Mouse (Mus musculus): ENCODE data around the gene Nudcd2.
A peak's percentile ranks its signal among the peaks of the same experiment; 100 is the strongest.

The Nudcd2 gene

DNA sequence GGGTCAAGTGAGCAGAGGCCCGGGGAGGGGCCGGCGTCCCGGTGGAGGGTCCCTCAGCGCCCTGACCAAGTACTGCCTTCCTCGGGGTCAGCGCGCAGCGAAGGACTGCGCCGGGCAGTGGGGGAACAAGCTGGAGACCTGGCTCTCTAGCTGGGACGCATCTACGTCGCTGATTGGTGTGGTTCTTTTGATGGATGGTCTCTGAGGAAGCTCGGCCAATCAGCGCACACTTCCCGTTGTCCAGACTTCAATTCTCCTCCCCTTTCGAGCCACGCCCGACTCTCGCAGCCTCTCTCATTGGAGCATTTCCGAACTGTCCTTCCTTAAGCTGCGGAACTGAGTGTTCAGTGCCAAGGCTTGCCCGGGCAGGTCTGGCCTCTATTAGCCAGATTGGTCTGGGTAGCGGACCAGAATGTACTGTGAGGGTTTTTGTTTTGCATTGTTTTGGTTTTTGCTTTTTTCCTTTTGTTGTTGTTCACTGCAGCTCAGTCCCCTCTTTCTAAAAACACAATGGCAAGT lies 21.7 kb downstream of the Nudcd2 start, which contains the start of gene Ccng1:
Gene Ccng1 (minus strand): TSS at position 203 of the 519 bp plus-strand sequence.
- DNase-seq (ENCODE audit: low read depth, low spot score), result peak; percentile 95

DNA sequence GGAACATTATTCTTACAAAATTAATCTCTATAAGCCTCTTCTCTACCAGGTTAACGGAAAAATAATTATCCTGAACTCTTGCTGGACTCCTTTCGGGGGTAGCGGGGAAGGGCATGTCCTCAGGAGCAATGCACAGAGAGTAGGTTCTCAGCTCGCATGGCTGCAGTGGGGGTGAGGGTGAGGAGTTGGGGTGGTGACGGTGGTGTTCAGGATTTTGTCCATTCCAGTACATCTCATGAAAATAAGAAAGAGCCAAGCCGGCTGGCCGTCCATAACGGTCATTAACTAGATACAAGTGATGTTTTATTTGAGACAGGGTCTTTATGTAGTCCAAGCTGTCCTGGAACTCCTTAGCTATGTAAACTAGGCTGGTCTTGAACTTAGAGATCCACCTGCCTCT lies 22.5 kb downstream of the Nudcd2 start:
- no peak for DNase-seq (ENCODE audit: low read depth, low spot score)

DNA sequence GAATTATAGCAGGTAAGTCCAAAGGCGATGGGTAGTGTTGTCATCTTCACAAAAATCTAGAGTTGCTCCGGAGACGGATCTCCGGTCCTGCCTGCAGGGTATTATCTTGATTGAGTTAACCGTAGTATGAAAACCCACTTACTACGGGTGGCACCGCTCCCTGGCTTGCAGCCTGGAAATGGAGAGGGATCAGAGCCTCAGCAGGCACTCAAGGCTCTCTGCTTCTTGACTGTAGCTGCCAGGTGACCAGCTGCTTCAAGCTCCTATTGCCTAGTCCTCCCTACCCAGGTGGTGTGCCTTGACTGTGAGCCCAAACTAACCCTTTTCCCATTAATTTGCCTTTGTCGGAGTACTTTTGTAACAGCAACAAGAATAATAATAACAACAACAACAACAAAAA lies 26.4 kb downstream of the Nudcd2 start:
- no peak for DNase-seq (ENCODE audit: low read depth, low spot score)

DNA sequence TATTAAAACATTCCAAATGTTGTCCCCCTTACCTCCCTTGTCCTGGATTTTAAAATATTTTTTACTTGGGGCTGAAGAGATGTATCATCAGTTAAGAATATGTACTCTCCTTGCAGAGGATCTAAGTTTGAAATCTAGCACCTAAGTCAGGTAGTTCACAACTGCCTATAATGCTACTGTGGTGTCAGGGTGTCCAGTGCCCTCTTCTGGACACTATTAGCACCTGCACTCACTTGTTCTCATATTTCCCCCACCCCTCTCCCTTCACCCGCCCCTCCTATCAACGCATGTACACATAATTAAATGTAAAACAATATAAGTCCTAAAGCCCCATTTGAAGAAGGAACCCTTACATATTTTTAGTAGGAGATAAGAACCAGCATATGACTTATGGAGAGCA lies 29.9 kb downstream of the Nudcd2 start:
- DNase-seq (ENCODE audit: low read depth, low spot score), result peak; percentile 20

DNA sequence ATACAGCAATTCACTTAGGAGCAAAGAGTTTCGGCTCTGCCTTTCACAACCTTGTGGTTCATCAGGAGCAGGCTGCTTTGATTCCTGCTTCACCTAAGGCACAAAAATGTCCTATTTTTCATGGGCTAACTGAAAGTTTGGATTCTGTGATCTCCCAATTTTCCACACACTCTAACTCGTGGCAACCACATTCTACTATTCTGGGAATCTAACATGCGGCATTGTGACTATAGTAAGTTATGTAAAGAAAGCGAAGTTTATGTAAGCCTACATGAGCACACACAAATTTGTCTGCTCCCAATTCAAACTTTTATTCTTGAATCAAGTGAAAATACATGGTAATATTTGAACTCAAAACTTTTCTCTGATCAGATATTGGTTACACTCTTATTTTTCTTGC lies 31.2 kb downstream of the Nudcd2 start:
- DNase-seq (ENCODE audit: low read depth, low spot score), result no peak

DNA sequence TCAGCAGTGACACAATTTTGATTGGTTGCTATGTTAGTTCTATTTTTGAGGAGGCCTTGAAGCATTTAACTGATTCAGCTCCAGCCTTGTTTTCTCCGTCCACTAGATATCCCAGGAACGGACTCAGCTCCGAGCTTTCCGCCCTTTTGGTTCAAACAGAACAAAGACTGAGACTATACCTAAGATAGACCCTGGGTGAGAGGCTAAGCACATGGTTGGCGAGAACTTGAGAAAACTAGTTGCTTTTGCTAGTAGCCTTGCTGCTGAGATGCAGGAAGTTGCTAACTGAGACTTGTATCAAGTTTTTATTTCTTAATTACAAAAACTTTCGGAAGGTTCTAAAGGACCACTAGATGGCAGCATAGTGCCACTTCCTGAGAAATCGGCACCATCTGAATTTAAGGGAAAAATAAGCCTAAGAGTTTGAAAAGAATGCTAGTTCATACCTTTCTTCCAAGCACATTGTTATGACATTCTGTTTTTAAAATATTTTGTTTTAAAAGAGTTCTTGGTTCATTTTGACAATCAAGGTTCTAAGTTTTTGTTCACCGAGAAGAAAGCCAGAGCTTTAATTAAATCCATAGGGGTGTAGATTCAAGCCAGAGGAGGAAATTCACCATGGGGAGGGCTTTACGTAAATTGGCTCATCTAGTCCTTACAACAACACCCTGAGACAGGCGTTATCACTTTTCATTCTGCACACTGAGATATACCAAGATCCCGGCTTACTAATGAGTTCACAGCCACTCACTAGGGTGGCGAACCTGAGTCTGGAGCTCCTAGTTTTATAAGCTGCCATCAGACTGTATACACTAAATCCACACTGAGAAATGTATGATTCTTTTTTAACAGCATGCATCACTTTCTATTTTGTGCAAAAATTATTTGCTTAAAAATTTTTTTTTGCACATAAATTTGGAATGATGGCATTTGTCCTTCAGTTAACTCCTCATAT lies 42.1 kb downstream of the Nudcd2 start:
- DNase-seq (ENCODE audit: low read depth, low spot score), result peak; percentile 62

DNA sequence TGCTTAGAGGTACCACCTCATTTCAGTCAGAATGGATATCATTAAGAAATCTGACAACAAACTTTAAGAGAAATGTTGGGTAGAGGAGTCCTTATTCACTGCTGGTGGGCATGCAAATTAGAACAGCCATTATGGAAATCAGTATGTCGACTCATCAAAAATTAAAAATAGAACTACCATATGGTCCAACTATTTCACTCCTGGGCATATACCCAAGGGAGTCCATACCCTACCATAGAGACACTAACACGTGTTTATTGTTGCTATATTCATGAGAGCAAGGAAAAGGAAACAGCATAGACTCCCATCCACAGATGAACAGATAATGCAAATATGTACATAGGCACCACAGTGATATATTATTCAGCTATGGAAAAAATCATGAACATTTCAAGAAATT lies 48.4 kb downstream of the Nudcd2 start:
- DNase-seq (ENCODE audit: low read depth, low spot score), result no peak

DNA sequence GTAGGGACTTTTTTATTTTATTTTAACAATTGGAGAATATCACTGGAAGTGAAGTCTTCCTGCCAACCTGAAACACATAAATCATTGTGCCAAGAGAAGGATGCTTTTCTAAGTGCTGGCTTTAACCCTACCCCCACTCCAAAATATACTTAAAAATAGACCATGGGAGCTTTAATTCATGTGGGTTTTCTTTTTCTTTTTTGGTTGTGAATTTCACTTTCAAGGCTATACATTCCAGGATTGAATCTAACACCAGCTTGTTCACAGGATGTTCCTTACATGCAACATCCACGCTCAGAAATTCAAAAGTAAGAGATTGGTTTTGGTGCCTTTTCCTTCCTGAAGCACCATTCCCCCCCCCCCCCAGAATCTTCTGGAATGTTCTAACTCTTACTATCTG lies 49.9 kb downstream of the Nudcd2 start:
- no peak for DNase-seq (ENCODE audit: low read depth, low spot score)

DNA sequence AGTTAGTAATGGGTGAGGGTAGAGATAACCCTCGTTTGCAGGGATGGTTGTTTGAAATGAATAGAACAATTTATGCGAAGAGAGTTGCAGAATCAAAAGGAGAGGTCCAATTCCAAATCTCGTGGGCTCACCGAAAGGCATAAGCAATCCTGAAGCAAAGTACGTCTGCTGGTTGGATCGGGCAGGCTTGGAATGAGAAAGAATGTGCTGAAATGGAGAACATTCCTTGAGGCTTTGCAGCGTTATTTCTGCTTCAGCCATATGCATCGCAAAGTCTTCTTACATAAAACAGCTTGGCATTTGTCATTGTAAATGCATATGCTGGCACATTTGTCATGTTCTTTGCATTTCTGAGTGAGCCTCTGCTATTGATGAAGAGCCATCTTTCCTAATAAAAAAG lies 50.9 kb downstream of the Nudcd2 start:
- DNase-seq (ENCODE audit: low read depth, low spot score), result no peak

DNA sequence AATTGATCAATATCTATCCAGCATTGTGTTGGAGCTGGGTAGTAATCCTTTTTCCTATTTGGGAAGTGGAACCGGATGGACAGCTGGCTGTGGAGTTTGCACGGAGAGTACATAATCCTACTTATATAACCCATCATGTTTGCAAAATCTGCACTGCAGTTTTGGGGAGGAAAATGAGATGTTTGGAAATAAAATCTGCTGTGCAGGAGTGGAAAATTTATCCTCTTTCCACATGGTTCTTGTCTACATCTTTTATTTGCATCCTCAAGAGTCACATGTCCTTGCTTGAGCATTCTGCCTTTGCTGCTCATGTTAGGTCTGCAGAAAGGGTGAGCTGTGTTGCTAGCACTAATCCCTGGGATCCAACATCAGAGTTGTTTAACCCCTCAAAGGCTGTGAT lies 53.4 kb downstream of the Nudcd2 start:
- DNase-seq (ENCODE audit: low read depth, low spot score), result no peak

All from forelimb bud, embryonic 11.5 days (tissue).